Mouse (Mus musculus) bone marrow, adult 2 months (tissue): ENCODE data around the gene Rpsa.

Experiments
- CTCF ChIP-seq: fragments of 200-500 bp; IDR thresholded peaks from 2 replicates; pipeline ENCODE4 v1.5.1; 2011; ENCODE audit warnings: low read length, control low read depth; ENCODE audit not compliant: control insufficient read depth, insufficient read depth
- POLR2A ChIP-seq: fragments of 200-500 bp; IDR thresholded peaks from 2 replicates; pipeline ENCODE4 v1.6.1; 2011; ENCODE audit warnings: low read depth, mild to moderate bottlenecking, control low read depth, low read length, borderline replicate concordance; ENCODE audit not compliant: control insufficient read depth

- TF ChIP-seq CTCF (no peak), POLR2A (no peak)
These were observed 23.7 kb downstream of the Rpsa start for GRCm38 (mm10) chr9:120151152-120151551.
